Mouse (Mus musculus) left cerebral cortex, postnatal 4 days (tissue): ENCODE results near the gene Rab10. TPM values are rescaled to one million over a fixed set of nuclear protein-coding genes. Genes with fewer than 3 reads are reported as not detected.

ENCODE experiments used
- DNase-seq: peaks from one replicate; pipeline ENCODE4 v3.0.0-alpha.2; 2022
- intact Hi-C: fragments of 180-260 bp; cut with DNase I; formaldehyde crosslinking; loops from one replicate; pipeline ENCODE4 v1.15.1; 2025
- total RNA-seq, 2 experiments: library from RNA; stranded (reverse); gene quantifications; 2 replicates each; pipeline ENCODE4 v1.2.3; 2021

Gene Rab10
- 100 to 1,000 TPM; 263 to 272 TPM for total RNA-seq

- intact Hi-C loops: loop anchor here (5.0 kb wide), 1 partner anchor 72 kb away; no protein-coding TSS in a partner anchor
Observed at GRCm38 (mm10) chr12:3309391-3310320, at the start of gene Rab10. Gene Rab10, minus strand, starts transcription at chr12:3309969.

GRCm38 (mm10) chr12:3359302-3359701 lies 49.5 kb upstream of the Rab10 start:
- intact Hi-C loops: loop anchor here (10.0 kb wide), 1 partner anchor 265 kb away; no protein-coding TSS in a partner anchor
- peak; percentile 80 for DNase-seq

More at GRCm38 (mm10) chr12:3309391-3310320, at the start of gene Rab10:
- DNase-seq: peak; percentile 99

GRCm38 (mm10) chr12:3356824-3357223 lies 47.1 kb upstream of the Rab10 start:
- DNase-seq: no peak
- intact Hi-C loops: loop anchor here (10.0 kb wide), 1 partner anchor 262 kb away; no protein-coding TSS in a partner anchor

DNA sequence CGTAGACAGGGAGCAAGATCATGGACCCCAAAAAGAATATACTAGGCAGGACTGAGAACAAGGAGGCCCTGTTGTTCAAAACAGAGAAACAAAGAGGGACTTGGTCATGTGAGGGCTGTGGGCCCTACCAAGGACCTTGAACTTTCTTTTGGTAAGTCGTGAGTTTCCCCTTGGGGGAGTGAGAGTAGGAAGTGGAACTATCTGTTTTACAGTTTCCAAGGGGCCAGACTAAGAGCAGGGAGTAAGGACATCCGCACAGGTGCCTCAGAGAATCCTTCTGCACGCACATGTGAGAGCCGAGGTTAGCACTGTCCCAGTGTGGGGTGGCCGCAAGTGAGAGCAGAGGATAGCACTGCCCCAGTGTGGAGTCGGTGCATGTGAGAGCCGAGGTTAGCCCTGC lies 45.3 kb upstream of the Rab10 start:
- intact Hi-C loops: loop anchor here (10.0 kb wide), 1 partner anchor 260 kb away; no protein-coding TSS in a partner anchor
- DNase-seq: no peak

DNA sequence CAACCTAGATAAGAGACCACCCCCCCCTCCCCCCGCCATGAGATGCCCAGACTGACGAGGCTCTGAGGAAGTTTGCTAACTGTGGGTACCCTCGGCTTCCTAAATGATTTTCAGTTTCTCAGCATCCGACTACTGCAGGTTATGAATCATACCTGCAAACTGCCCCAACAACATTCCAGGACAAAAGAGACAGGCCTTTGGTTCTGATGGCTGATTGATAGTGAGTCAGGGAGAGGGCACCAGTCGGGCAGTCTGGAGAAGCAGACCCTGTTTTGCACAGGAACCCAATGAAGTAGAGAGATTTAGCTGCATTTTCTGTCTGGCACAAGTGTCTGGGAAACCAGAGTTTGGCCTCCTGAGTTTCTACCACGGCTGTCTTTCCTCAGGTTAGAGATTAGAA lies 42.4 kb upstream of the Rab10 start:
- intact Hi-C loops: loop anchor here (10.0 kb wide), 1 partner anchor 257 kb away; no protein-coding TSS in a partner anchor
- DNase-seq: no peak

GRCm38 (mm10) chr12:3350136-3350535 lies 40.4 kb upstream of the Rab10 start:
- intact Hi-C loops: loop anchor here (10.0 kb wide), 1 partner anchor 255 kb away; no protein-coding TSS in a partner anchor
- DNase-seq: peak; percentile 48

DNA sequence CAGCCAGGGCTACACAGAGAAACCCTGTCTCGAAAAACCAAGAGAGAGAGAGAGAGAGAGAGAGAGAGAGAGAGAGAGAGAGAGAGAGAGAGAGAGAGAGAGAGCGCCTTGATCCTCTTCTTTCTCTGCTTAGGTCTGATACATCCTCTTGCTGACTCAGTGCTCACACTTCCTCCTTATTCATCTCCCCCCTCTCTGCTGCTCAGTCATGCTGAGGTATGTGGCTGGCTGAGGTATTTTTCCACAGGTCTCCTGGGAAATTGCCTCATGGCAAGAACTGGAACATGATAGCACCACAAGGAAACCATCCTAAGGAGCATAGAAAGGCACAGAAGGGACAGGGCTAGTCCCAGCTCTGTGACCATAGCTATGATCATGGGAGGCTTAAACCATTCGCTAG lies 39.6 kb upstream of the Rab10 start:
- DNase-seq: no peak
- intact Hi-C loops: no loop called here

DNA sequence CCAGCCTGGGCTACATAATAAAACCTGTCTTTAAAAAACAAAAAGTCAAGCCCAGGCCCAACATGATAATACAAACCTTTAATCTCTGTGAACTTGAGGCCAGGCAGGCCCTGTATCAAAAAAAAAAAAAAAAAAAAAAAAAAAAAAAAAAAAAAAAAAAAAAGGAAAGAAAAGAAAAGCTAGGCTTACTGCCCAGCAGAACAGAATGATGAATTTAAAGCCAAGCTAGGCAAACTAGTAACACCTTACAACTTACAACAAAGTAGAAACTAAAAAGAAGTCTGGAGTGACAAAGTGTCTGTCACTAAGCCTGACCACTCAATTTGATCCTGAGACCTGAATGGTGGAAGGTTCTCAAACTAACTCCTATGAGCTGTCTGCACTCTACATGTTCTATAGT lies 37.9 kb upstream of the Rab10 start:
- intact Hi-C loops: no loop called here
- DNase-seq: no peak

- DNase-seq: no peak
- intact Hi-C loops: no loop called here
Observed at GRCm38 (mm10) chr12:3345038-3345437, 35.3 kb upstream of the Rab10 start.

DNA sequence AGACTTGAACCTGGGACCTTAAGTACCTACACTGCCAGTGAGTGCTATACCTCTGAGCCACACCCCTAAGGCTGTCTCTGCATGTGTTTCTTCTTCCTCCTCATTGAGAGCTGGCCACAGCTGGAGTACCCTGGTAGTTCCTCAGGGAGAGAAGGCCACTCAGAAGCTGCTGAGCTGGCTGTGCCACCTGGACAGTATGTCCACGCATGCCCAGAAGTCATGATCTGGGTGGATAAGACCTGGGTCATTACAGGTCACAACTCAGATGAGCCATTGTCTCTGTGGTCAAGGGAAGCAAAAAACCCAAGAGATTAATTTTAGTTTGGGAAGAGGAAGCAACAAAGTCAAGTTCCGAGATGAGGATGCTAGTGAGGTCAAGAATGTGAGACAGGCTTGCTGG lies 34.4 kb upstream of the Rab10 start:
- intact Hi-C loops: no loop called here
- DNase-seq: no peak

GRCm38 (mm10) chr12:3338931-3339330 lies 29.2 kb upstream of the Rab10 start:
- intact Hi-C loops: no loop called here
- DNase-seq: no peak

DNA sequence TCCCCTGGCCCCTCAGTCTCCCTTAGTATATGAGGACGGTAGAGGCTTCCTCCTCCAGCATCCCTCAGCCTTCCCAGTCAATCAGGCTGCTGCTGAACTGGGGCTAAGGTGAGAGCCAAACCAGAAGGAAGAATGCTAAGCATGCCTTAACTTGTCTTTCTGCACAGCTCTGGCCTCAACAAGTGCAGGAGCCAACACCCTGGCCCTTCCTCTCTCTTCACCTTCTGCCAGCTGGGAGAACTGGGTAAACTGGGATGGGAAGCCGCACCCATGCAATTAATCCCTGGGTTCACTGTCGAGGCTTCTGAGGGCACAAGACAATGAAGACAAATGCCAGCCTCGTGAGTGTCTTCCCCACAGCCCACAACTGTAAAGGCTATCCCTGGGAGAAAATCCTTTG lies 19.9 kb upstream of the Rab10 start:
- intact Hi-C loops: no loop called here
- DNase-seq: no peak

DNA sequence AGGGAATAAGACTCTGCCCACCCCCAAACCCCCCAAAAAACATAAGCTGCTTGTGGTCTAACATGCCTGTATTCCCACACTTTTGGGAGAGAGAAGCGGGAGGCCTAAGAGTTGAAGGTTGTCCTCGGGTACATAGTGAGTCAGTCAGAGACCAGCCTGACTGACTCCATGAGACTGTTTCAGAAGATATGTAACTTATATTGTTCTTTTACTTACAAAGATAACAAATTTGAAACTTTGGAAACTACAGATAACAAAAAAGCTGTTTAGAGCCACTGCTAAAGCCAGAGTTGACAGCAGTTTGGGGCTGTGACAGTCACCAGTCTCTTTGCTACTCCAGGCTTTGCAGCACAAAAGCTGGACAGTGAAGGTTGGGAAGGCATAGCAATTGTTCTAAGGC lies 15.5 kb upstream of the Rab10 start:
- intact Hi-C loops: no loop called here
- DNase-seq: no peak

- intact Hi-C loops: no loop called here
- peak; percentile 3 for DNase-seq
Observed at GRCm38 (mm10) chr12:3323241-3323640, 13.5 kb upstream of the Rab10 start.

DNA sequence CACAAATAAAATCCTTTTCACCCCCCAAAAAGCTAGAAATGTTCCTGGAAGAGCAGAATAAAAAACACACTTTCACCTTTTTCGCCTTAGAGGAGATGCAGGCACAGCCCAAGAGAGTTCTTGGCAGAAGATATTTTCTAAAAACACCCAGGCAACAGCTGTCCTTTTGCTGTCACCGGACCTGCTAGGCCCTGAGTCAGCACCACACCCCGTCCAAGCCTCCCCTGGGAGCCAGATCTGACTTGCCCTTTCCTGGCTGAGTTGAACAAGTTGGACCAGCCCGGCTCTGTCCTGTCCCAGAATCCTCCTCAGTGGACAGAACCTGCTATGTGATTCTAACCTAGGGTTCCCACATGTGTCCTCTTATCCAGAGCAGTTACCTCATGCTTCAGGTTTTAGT lies 9.6 kb upstream of the Rab10 start:
- intact Hi-C loops: no loop called here

DNA sequence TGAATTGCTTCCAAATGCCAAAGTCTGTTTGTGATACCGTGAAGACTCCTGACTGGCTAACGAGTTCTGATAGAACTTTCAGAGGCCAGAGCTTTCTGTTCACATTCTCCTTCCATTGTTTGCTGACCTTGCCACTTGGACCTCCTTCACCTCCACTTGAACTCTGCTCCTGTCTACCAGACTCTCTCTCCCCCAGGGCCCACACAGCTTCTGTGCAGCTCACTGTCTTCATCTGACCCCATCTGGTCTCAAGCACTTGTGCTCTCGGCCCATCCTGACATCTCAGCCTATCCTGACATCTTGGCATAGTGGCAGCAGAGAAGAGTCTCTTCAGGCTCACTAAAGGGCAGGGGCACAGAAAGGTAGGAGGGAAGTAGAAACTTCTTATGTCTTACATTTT lies 7.2 kb upstream of the Rab10 start:
- intact Hi-C loops: no loop called here
- DNase-seq: no peak

More for the DNA sequence above, 9.6 kb upstream of the Rab10 start:
- no peak for DNase-seq

DNA sequence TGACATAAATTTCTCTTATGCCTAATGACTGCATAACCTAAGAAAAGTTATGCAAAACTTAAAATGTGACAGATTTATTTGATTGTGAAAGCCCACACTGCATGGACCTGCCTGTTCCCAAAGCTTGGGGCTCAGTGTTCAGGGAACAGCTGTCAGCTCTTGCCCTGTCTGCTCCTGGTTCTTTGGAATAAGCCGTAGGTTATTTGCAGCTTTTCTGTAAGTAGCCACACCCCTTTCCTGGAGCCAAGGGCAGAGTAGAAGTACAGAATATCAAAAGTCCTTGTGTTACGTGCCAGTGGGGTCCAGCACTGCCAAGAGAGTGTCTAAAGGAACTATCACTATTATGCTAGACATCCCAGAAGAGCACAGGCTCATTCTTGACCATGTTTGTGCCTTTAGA lies 6.3 kb upstream of the Rab10 start:
- intact Hi-C loops: no loop called here

GRCm38 (mm10) chr12:3312886-3313285 lies 3.1 kb upstream of the Rab10 start:
- intact Hi-C loops: no loop called here
- no peak for DNase-seq

More for the DNA sequence above, 6.3 kb upstream of the Rab10 start:
- DNase-seq: peak; percentile 4

GRCm38 (mm10) chr12:3310321-3310692 lies 538 bp upstream of the Rab10 start:
- intact Hi-C loops: no loop called here
- DNase-seq: no peak

- intact Hi-C loops: loop anchor here (5.0 kb wide), 1 partner anchor 71 kb away; no protein-coding TSS in a partner anchor
- peak; percentile 31 for DNase-seq
Observed at GRCm38 (mm10) chr12:3308541-3309241, 1.1 kb downstream of the Rab10 start.

DNA sequence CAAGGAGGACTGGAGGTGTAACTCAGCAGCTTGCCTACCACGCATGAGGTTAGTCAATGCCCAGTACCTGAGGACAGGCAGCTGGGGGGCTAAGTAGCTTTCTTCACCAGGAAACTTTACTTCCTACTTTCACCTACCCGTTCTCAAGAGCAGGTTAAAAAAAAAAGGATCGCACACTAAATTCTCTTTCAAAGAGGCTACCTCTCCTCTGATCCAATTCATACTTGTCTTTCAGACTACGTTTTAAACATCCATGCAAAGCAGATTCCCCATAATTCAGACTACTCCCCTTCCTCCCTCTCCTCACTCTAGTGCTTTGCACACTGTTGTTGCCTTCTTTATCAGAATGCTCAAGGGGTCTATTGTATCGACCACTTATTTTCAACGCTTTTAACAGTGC lies 2.2 kb downstream of the Rab10 start:
- intact Hi-C loops: loop anchor here (5.0 kb wide), 1 partner anchor 70 kb away; no protein-coding TSS in a partner anchor
- no peak for DNase-seq
